Mouse (Mus musculus) CH12.LX (cell line): ENCODE measurements at regions not wholly inside any gene's neighbourhood (a gene's known extent, or its start where the extent isn't known, plus 50 kb on each side); places are given as distances from the start of the nearest gene placed in this dataset.

Experiments
- DNase-seq: peaks from one replicate; pipeline ENCODE4 v3.0.0-alpha.2; 2013; ENCODE audit errors: extremely low read depth
- H3K27ac ChIP-seq: 2 replicates; pipeline ENCODE4 v1.5.1; 2012; ENCODE audit warnings: low read depth, mild to moderate bottlenecking, control low read depth, moderate library complexity; ENCODE audit not compliant: insufficient read depth
- H3K27me3 ChIP-seq: replicated peaks from 2 replicates; pipeline ENCODE3; 2012; ENCODE audit warnings: inconsistent platforms
- H3K36me3 ChIP-seq, 2 experiments: replicated peaks in 1 of 2; 2 replicates each; pipeline versions ENCODE3 to v1.6.1; 2012; ENCODE audit warnings: inconsistent platforms in 1 of 2, low read length in 1 of 2, mild to moderate bottlenecking in 1 of 2, mixed read lengths in 1 of 2, moderate library complexity in 1 of 2; ENCODE audit not compliant: control insufficient read depth in 1 of 2, insufficient read depth in 1 of 2
- H3K4me1 ChIP-seq, 2 experiments: 2 replicates each; pipeline ENCODE4 v1.6.1; 2012; ENCODE audit warnings: inconsistent platforms in 1 of 2, moderate library complexity in 1 of 2; ENCODE audit not compliant: insufficient read depth in 2 of 2, control insufficient read depth in 1 of 2
- H3K4me2 ChIP-seq: 2 replicates; pipeline ENCODE4 v1.6.1; 2012; ENCODE audit warnings: low read depth, mild to moderate bottlenecking, control low read depth; ENCODE audit not compliant: poor library complexity, insufficient read depth, severe bottlenecking
- H3K4me3 ChIP-seq, 3 experiments: fragments of 150-350 bp in 1 of 3; sonication (generic) in 1 of 3; replicated peaks in 1 of 3; 2 replicates each; pipeline versions ENCODE3 to v1.5.1; 2011 to 2012; ENCODE audit warnings: low read depth in 2 of 3, low read length in 2 of 3, mild to moderate bottlenecking in 2 of 3, moderate library complexity in 2 of 3, control low read depth in 1 of 3, improper control_type of control experiment in 1 of 3, inconsistent platforms in 1 of 3, mixed read lengths in 1 of 3; ENCODE audit not compliant: poor library complexity in 1 of 3
- H3K79me2 ChIP-seq: replicated peaks from 2 replicates; pipeline ENCODE4 v1.6.1; 2012; ENCODE audit warnings: mild to moderate bottlenecking, moderate library complexity; ENCODE audit not compliant: control insufficient read depth, poor library complexity, insufficient read depth, severe bottlenecking; ENCODE audit errors: extremely low read depth
- H3K9ac ChIP-seq: 2 replicates; pipeline ENCODE4 v1.6.1; 2012; ENCODE audit warnings: low read depth, mild to moderate bottlenecking, control low read depth, moderate library complexity; ENCODE audit not compliant: insufficient read depth
- H3K9me3 ChIP-seq: replicated peaks from 2 replicates; pipeline ENCODE3; 2012; ENCODE audit warnings: low read length, inconsistent platforms, mixed read lengths
- BHLHE40 ChIP-seq: IDR thresholded peaks from 2 replicates; pipeline ENCODE4 v1.6.1; 2011; ENCODE audit warnings: mild to moderate bottlenecking, low read depth, low read length, improper control_type of control experiment
- CHD1 ChIP-seq: IDR thresholded peaks from 2 replicates; pipeline ENCODE4 v1.6.1; 2012; ENCODE audit warnings: low read depth, low read length, improper control_type of control experiment, inconsistent platforms
- CHD2 ChIP-seq: IDR thresholded peaks from 2 replicates; pipeline ENCODE4 v1.6.1; 2011; ENCODE audit warnings: low read length, improper control_type of control experiment
- CTCF ChIP-seq, 2 experiments: IDR thresholded peaks in 1 of 2; conservative IDR thresholded peaks in 1 of 2; 2 replicates each; pipeline ENCODE4 v1.5.1; 2011 to 2012; ENCODE audit warnings: low read depth in 2 of 2, low read length in 2 of 2, improper control_type of control experiment in 1 of 2, inconsistent platforms in 1 of 2, mild to moderate bottlenecking in 1 of 2, moderate library complexity in 1 of 2
- E2F4 ChIP-seq: IDR thresholded peaks from 2 replicates; pipeline ENCODE4 v1.6.1; 2011; ENCODE audit warnings: low read depth, low read length, improper control_type of control experiment; ENCODE audit not compliant: insufficient replicate concordance
- ELF1 ChIP-seq: IDR thresholded peaks from 2 replicates; pipeline ENCODE4 v1.6.1; 2014; ENCODE audit warnings: low read depth, mild to moderate bottlenecking, inconsistent platforms, low read length, improper control_type of control experiment
- EP300 ChIP-seq: IDR thresholded peaks from 2 replicates; pipeline ENCODE4 v1.6.1; 2011; ENCODE audit warnings: low read length, improper control_type of control experiment
- ETS1 ChIP-seq: conservative IDR thresholded peaks from 2 replicates; pipeline ENCODE4 v1.6.1; 2012; ENCODE audit warnings: low read depth, mild to moderate bottlenecking, inconsistent platforms, low read length, improper control_type of control experiment, moderate library complexity
- GABPA ChIP-seq: IDR thresholded peaks from 2 replicates; pipeline ENCODE4 v1.6.1; 2012; ENCODE audit warnings: low read depth, low read length, improper control_type of control experiment, inconsistent platforms; ENCODE audit not compliant: insufficient replicate concordance
- HCFC1 ChIP-seq: IDR thresholded peaks from 2 replicates; pipeline ENCODE4 v1.6.1; 2012; ENCODE audit warnings: low read depth, mild to moderate bottlenecking, inconsistent platforms, low read length, improper control_type of control experiment
- IRF4 ChIP-seq: IDR thresholded peaks from 2 replicates; pipeline ENCODE4 v1.6.1; 2014; ENCODE audit warnings: low read depth, mild to moderate bottlenecking, inconsistent platforms, low read length, improper control_type of control experiment
- JUN ChIP-seq: IDR thresholded peaks from 2 replicates; pipeline ENCODE4 v1.6.1; 2011; ENCODE audit warnings: low read depth, mild to moderate bottlenecking, low read length, improper control_type of control experiment, moderate library complexity; ENCODE audit not compliant: insufficient read depth
- JUND ChIP-seq: conservative IDR thresholded peaks from 2 replicates; pipeline ENCODE4 v1.6.1; 2011; ENCODE audit warnings: low read depth, low read length, improper control_type of control experiment
- KAT2A ChIP-seq: IDR thresholded peaks from 2 replicates; pipeline ENCODE4 v1.6.1; 2012; ENCODE audit warnings: low read length, improper control_type of control experiment, inconsistent platforms; ENCODE audit not compliant: insufficient replicate concordance
- MAFK ChIP-seq: IDR thresholded peaks from 2 replicates; pipeline ENCODE4 v1.6.1; 2011; ENCODE audit warnings: low read length, improper control_type of control experiment; ENCODE audit not compliant: insufficient replicate concordance
- MAX ChIP-seq: IDR thresholded peaks from 2 replicates; pipeline ENCODE4 v1.6.1; 2011; ENCODE audit warnings: low read length, improper control_type of control experiment
- MAZ ChIP-seq: IDR thresholded peaks from 2 replicates; pipeline ENCODE4 v1.6.1; 2012; ENCODE audit warnings: low read depth, mild to moderate bottlenecking, inconsistent platforms, low read length, improper control_type of control experiment, moderate library complexity
- MEF2A ChIP-seq: IDR thresholded peaks from 2 replicates; pipeline ENCODE4 v1.6.1; 2014; ENCODE audit warnings: low read depth, mild to moderate bottlenecking, inconsistent platforms, low read length, improper control_type of control experiment, borderline replicate concordance
- MXI1 ChIP-seq: IDR thresholded peaks from 2 replicates; pipeline ENCODE4 v1.6.1; 2011; ENCODE audit warnings: mild to moderate bottlenecking, low read depth, low read length, improper control_type of control experiment
- MYC ChIP-seq: IDR thresholded peaks from 2 replicates; pipeline ENCODE4 v1.6.1; 2011; ENCODE audit warnings: low read depth, mild to moderate bottlenecking, improper control_type of control experiment, low read length
- NELFE ChIP-seq: IDR thresholded peaks from 2 replicates; pipeline ENCODE4 v1.6.1; 2011; ENCODE audit warnings: low read depth, low read length, improper control_type of control experiment
- NRF1 ChIP-seq: IDR thresholded peaks from 2 replicates; pipeline ENCODE4 v1.6.1; 2014; ENCODE audit warnings: low read depth, mild to moderate bottlenecking, inconsistent platforms, low read length, improper control_type of control experiment, moderate library complexity
- PAX5 ChIP-seq: IDR thresholded peaks from 2 replicates; pipeline ENCODE4 v1.6.1; 2012; ENCODE audit warnings: low read length, inconsistent platforms, mixed read lengths
- POLR2A ChIP-seq: IDR thresholded peaks from 2 replicates; pipeline ENCODE4 v1.6.1; 2011; ENCODE audit warnings: low read depth, mild to moderate bottlenecking, improper control_type of control experiment, low read length
- POLR2AphosphoS2 ChIP-seq: IDR thresholded peaks from 2 replicates; pipeline ENCODE4 v1.6.1; 2011; ENCODE audit warnings: low read depth, low read length, improper control_type of control experiment
- RAD21 ChIP-seq: IDR thresholded peaks from 2 replicates; pipeline ENCODE4 v1.6.1; 2011; ENCODE audit warnings: low read depth, mild to moderate bottlenecking, low read length, improper control_type of control experiment, moderate library complexity
- RCOR1 ChIP-seq: conservative IDR thresholded peaks from 2 replicates; pipeline ENCODE4 v1.6.1; 2012; ENCODE audit warnings: low read depth, mild to moderate bottlenecking, inconsistent platforms, low read length, improper control_type of control experiment
- SIN3A ChIP-seq: IDR thresholded peaks from 2 replicates; pipeline ENCODE4 v1.6.1; 2012; ENCODE audit warnings: low read length, improper control_type of control experiment, inconsistent platforms
- SMC3 ChIP-seq: IDR thresholded peaks from 2 replicates; pipeline ENCODE4 v1.6.1; 2011; ENCODE audit warnings: low read depth, low read length, improper control_type of control experiment
- TBP ChIP-seq: conservative IDR thresholded peaks from 2 replicates; pipeline ENCODE4 v1.6.1; 2011; ENCODE audit warnings: low read depth, low read length, improper control_type of control experiment
- TCF12 ChIP-seq: IDR thresholded peaks from 2 replicates; pipeline ENCODE4 v1.6.1; 2014; ENCODE audit warnings: low read depth, mild to moderate bottlenecking, inconsistent platforms, low read length, improper control_type of control experiment
- UBTF ChIP-seq: IDR thresholded peaks from 2 replicates; pipeline ENCODE4 v1.6.1; 2012; ENCODE audit warnings: low read depth, mild to moderate bottlenecking, inconsistent platforms, low read length, improper control_type of control experiment, moderate library complexity
- USF1 ChIP-seq: IDR thresholded peaks from 2 replicates; pipeline ENCODE4 v1.6.1; 2014; ENCODE audit warnings: low read depth, mild to moderate bottlenecking, inconsistent platforms, low read length, improper control_type of control experiment
- USF2 ChIP-seq: conservative IDR thresholded peaks from 2 replicates; pipeline ENCODE4 v1.6.1; 2011; ENCODE audit warnings: low read depth, low read length, improper control_type of control experiment
- ZC3H11A ChIP-seq: IDR thresholded peaks from 2 replicates; pipeline ENCODE4 v1.6.1; 2012; ENCODE audit warnings: low read depth, mild to moderate bottlenecking, inconsistent platforms, low read length, improper control_type of control experiment
- ZKSCAN1 ChIP-seq: IDR thresholded peaks from 2 replicates; pipeline ENCODE4 v1.6.1; 2012; ENCODE audit warnings: low read depth, inconsistent platforms, low read length, improper control_type of control experiment, borderline replicate concordance
- ZMIZ1 ChIP-seq: IDR thresholded peaks from 2 replicates; pipeline ENCODE4 v1.6.1; 2012; ENCODE audit warnings: low read depth, mild to moderate bottlenecking, inconsistent platforms, low read length, improper control_type of control experiment
- ZNF384 ChIP-seq: IDR thresholded peaks from 2 replicates; pipeline ENCODE4 v1.6.1; 2012; ENCODE audit warnings: low read depth, low read length, improper control_type of control experiment, inconsistent platforms
- dilution Hi-C: fragments of 300-500 bp; cut with MboI; formaldehyde crosslinking; loops from 2 replicates; pipeline ENCODE4 v1.14.3; 2020; ENCODE audit warnings: low sequenced_read_pairs; ENCODE audit not compliant: extremely low pct_unique_long_range_greater_than_20kb, extremely low pct_ligation_motif_present
- in situ Hi-C: fragments of 300-500 bp; cut with MboI; formaldehyde crosslinking; loops from 3 replicates; pipeline ENCODE4 v1.14.3; 2019; ENCODE audit warnings: low sequenced_read_pairs, low pct_ligation_motif_present, low pct_unique_long_range_greater_than_20kb, mixed read lengths

- in situ Hi-C loops = no loop called here
- Histone ChIP-seq H3K36me3 (no peaks in the 10 kb centered on the region), H3K4me2 (no peak overlapping the region), H3K9me3 (no peaks in the 10 kb centered on the region), H3K9ac (no peak overlapping the region), H3K79me2 (no peaks in the 10 kb centered on the region), H3K27me3 (no peaks in the 10 kb centered on the region), H3K4me1 (peaks cover 0 to 23% of the 10 kb centered on the region in 2 experiments; a peak in 2 of 4 replicates), H3K27ac (no peak overlapping the region), H3K4me3 (no peak overlapping the region)
- dilution Hi-C loops = no loop called here
- peak; percentile 72 for DNase-seq
- no peak for TF ChIP-seq JUN
- no peak for TF ChIP-seq NELFE
- no peak for TF ChIP-seq USF1
- no peak for TF ChIP-seq KAT2A
- no peak for TF ChIP-seq POLR2A
- TF ChIP-seq ELF1 = no peak
- no peak for TF ChIP-seq CTCF (conservative IDR thresholded peaks at IDR 0.05 in 1 of 2, IDR thresholded peaks at IDR 0.05 in 1 of 2; ENCODE audit: low read depth in 2 of 2, low read length in 2 of 2)
- no peak for TF ChIP-seq SMC3
- TF ChIP-seq TCF12 = 0 out of 2 replicates have a peak, but pooled peaks have one; percentile 30
- TF ChIP-seq USF2 = no peak
- TF ChIP-seq MYC = no peak
- TF ChIP-seq NRF1 = no peak
- no peak for TF ChIP-seq RCOR1
- TF ChIP-seq HCFC1 = no peak
- no peak for TF ChIP-seq CHD1
- peak; percentile 74 for TF ChIP-seq BHLHE40
- TF ChIP-seq E2F4 = no peak
- no peak for TF ChIP-seq SIN3A
- TF ChIP-seq MAZ = no peak
- TF ChIP-seq IRF4 = no peak
- TF ChIP-seq ZC3H11A = no peak
- TF ChIP-seq TBP = no peak
- peak; percentile 50; the same call in 1 of the 2 replicates for TF ChIP-seq ETS1
- TF ChIP-seq POLR2AphosphoS2 = no peak
- no peak for TF ChIP-seq GABPA
- TF ChIP-seq CHD2 = no peak
- TF ChIP-seq EP300 = peak; percentile 66
- TF ChIP-seq MAFK = no peak
- TF ChIP-seq ZMIZ1 = no peak
- TF ChIP-seq MAX = no peak
- TF ChIP-seq MEF2A = no peak
- TF ChIP-seq PAX5 = no peak
- no peak for TF ChIP-seq UBTF
- TF ChIP-seq RAD21 = no peak
- peak; percentile 29; the same call in 1 of the 2 replicates for TF ChIP-seq ZNF384
- TF ChIP-seq MXI1 = no peak
- TF ChIP-seq ZKSCAN1 = no peak
- TF ChIP-seq JUND = peak; percentile 57; the same call in 1 of the 2 replicates
Observed at GRCm38 (mm10) chr14:15746629-15747238, 307.9 kb upstream of the Lrrc3b start.
